29 mouse cellular contexts compared by ENCODE assay signal in genomic region chr10:13975861-13976260, GRCm38 (mm10). TPM values are rescaled to one million over a fixed set of nuclear protein-coding genes. Genes with fewer than 3 reads are reported as not detected.
DNase-seq lines count a peak whose midpoint lies in the region; ATAC-seq and TF ChIP-seq lines count a peak whose summit lies in the region.
"Had no signal": no experiment of that assay in that cellular context is flagged by ENCODE, and none has a peak within 500 bp of the region (broad histone marks: within the 10 kb centered on the region; RNA-seq: fewer than 3 reads in every experiment).

No protein-coding gene starts in this region.

- H3K4me2 ChIP-seq in heart, embryonic 12.5 days: peak overlapping the region; percentile 25; the same call in 1 of the 2 replicates
- peak overlapping the region; percentile 26 for H3K4me2 ChIP-seq in heart, embryonic 14.5 days (ENCODE audit: low read length)
- H3K4me2 ChIP-seq: embryonic facial prominence, embryonic 13.5 days; forebrain, embryonic 12.5 days; hindbrain, embryonic 15.5 days had no signal

- no peaks in the 10 kb centered on the region for H3K9me3 ChIP-seq in heart, embryonic 12.5 days (replicated peaks)
- H3K9me3 ChIP-seq in heart, embryonic 14.5 days (ENCODE audit: control insufficient read depth, low read length): no peaks in the 10 kb centered on the region
- H3K9me3 ChIP-seq: embryonic facial prominence, embryonic 13.5 days; forebrain, embryonic 12.5 days; hindbrain, embryonic 15.5 days had no signal

- no peaks in the 10 kb centered on the region for H3K27me3 ChIP-seq in heart, embryonic 12.5 days (replicated peaks)
- no peaks in the 10 kb centered on the region for H3K27me3 ChIP-seq in heart, embryonic 14.5 days (ENCODE audit: control insufficient read depth, insufficient read depth, low read length)
- H3K27me3 ChIP-seq in small intestine, adult 2 months (ENCODE audit: control insufficient read depth, insufficient read depth, low read length): no peaks in the 10 kb centered on the region
- H3K27me3 ChIP-seq: embryonic facial prominence, embryonic 13.5 days; forebrain, embryonic 12.5 days; hindbrain, embryonic 15.5 days; Patski had no signal

- no peak overlapping the region for H3K9ac ChIP-seq in heart, embryonic 12.5 days
- no peak overlapping the region for H3K9ac ChIP-seq in heart, embryonic 14.5 days (ENCODE audit: low read length)
- H3K9ac ChIP-seq: embryonic facial prominence, embryonic 13.5 days; forebrain, embryonic 12.5 days; hindbrain, embryonic 15.5 days; liver, embryonic 14.5 days had no signal

- no peaks in the 10 kb centered on the region for H3K36me3 ChIP-seq in heart, embryonic 12.5 days
- no peaks in the 10 kb centered on the region for H3K36me3 ChIP-seq in heart, embryonic 14.5 days (ENCODE audit: control insufficient read depth, insufficient read depth, low read length)
- no peaks in the 10 kb centered on the region for H3K36me3 ChIP-seq in small intestine, adult 2 months (ENCODE audit: control insufficient read depth, insufficient read depth, low read length)
- H3K36me3 ChIP-seq: embryonic facial prominence, embryonic 13.5 days; forebrain, embryonic 12.5 days; hindbrain, embryonic 15.5 days had no signal

- peak; percentile 89 for DNase-seq in heart, adult 11 months
- DNase-seq in heart, postnatal 25 days (ENCODE audit: low spot score): no peak
- no peak for DNase-seq in heart, postnatal 36 days
- DNase-seq in layer of hippocampus, adult 9-10 months (ENCODE audit: low spot score): no peak
- DNase-seq: adrenal gland, postnatal 14 days; cerebellum, adult 18-20 months; cerebellum, postnatal 10 days; gastrocnemius, postnatal 25 days; kidney, adult 2 months; layer of hippocampus, adult 9-11 months; liver; lung, adult 2 months; lung, postnatal 10 days; midbrain, embryonic 14.5 days; right cerebral cortex, postnatal 25 days; spleen, adult 18-20 months; thymus, postnatal 14 days had no signal

- intact Hi-C loops in heart, postnatal 25 days (cut with DNase I): no loop called here
- intact Hi-C loops in heart, postnatal 36 days (cut with DNase I): no loop called here

- H3K27ac ChIP-seq in heart, embryonic 12.5 days (ENCODE audit: poor library complexity, severe bottlenecking): peak overlapping the region; percentile 67
- H3K27ac ChIP-seq in heart, embryonic 14.5 days (replicated peaks in 1 of 2; ENCODE audit: control insufficient read depth in 1 of 2, insufficient read depth in 1 of 2, low read depth in 2 of 2, low read length in 2 of 2): peak overlapping the region; percentile 48 to 54; a peak in 3 of 4 replicates
- peak overlapping the region; percentile 17; the same call in 1 of the 2 replicates for H3K27ac ChIP-seq in small intestine, adult 2 months (ENCODE audit: insufficient read depth, low read depth, low read length)
- H3K27ac ChIP-seq: embryonic facial prominence, embryonic 13.5 days; forebrain, embryonic 12.5 days; hindbrain, embryonic 15.5 days; liver, embryonic 14.5 days had no signal

- WGBS in heart, embryonic 12.5 days: 62% methylated on average over 4 of the region's 4 CpGs
- 61% methylated on average over 4 of the region's 4 CpGs for WGBS in heart, embryonic 14.5 days
- 80% methylated on average over 4 of the region's 4 CpGs for WGBS in small intestine, adult 2 months

- no peak overlapping the region for H3K4me3 ChIP-seq in heart, embryonic 12.5 days
- H3K4me3 ChIP-seq in heart, embryonic 14.5 days (ENCODE audit: control insufficient read depth in 1 of 2, insufficient read depth in 1 of 2, low read depth in 1 of 2, low read length in 2 of 2): no peak overlapping the region
- H3K4me3 ChIP-seq in small intestine, adult 2 months (ENCODE audit: low read depth, low read length): no peak overlapping the region
- H3K4me3 ChIP-seq: embryonic facial prominence, embryonic 13.5 days; erythroblast, embryonic 14.5 days; forebrain, embryonic 12.5 days; hindbrain, embryonic 15.5 days had no signal

- ATAC-seq in heart, embryonic 12.5 days (ENCODE audit: insufficient number of reproducible peaks, low FRiP score): no peak
- no peak for ATAC-seq in heart, embryonic 14.5 days (ENCODE audit: insufficient number of reproducible peaks, insufficient read depth, low FRiP score, low read depth)
- ATAC-seq in monocyte, adult 5-6 weeks (replicated peaks; ENCODE audit: insufficient number of reproducible peaks, low FRiP score, low TSS enrichment, poor library complexity, severe bottlenecking): no peak
- ATAC-seq: inflammation-experienced regulatory T-cells, adult 6 months; Patski had no signal

- TF ChIP-seq POLR2A in small intestine, adult 2 months (IDR thresholded peaks at IDR 0.05; ENCODE audit: low read depth, low read length): no peak

- peaks cover 39% of the 10 kb centered on the region for H3K4me1 ChIP-seq in heart, embryonic 12.5 days (replicated peaks)
- peaks cover 8 to 48% of the 10 kb centered on the region in 2 experiments for H3K4me1 ChIP-seq in heart, embryonic 14.5 days (ENCODE audit: control insufficient read depth in 2 of 2, insufficient read depth in 2 of 2, low read length in 2 of 2)
- H3K4me1 ChIP-seq in small intestine, adult 2 months (ENCODE audit: control insufficient read depth, insufficient read depth, insufficient read length, low read length): peaks cover 7% of the 10 kb centered on the region; the same call in 1 of the 2 replicates
- H3K4me1 ChIP-seq: forebrain, embryonic 12.5 days had no signal

- no peak for TF ChIP-seq CTCF in small intestine, adult 2 months (IDR thresholded peaks at IDR 0.05; ENCODE audit: extremely low read depth, insufficient read length, insufficient replicate concordance, low read depth, low read length)

RNA-seq across cellular contexts. Expression of gene Hivep2, which starts 10.0 kb away (rescaled TPM):
- total RNA-seq in heart, postnatal 25 days (2021): 10 to 100 TPM; 17.8 to 28.8 TPM
- 5.3 and 5.8 TPM in 2 replicates for polyA plus RNA-seq in heart, embryonic 12.5 days (2016; fragmentation: Nextera tagmentation; extraction: Ambion mirVana)
- total RNA-seq in heart, postnatal 36 days (2021): 10 to 100 TPM; 23.5 to 25.2 TPM
- 6.8 and 9.9 TPM in 2 replicates for polyA plus RNA-seq in heart, embryonic 14.5 days (2014; fragmentation: Nextera tagmentation; extraction: Ambion mirVana)
- 2.0 and 4.2 TPM in 2 replicates for polyA plus RNA-seq in small intestine, adult 2 months (2012; rRNA removed)
- total RNA-seq in monocyte, adult 5-6 weeks (2017): 19.2 to 42.6 TPM (median 26.5 TPM) in 3 replicates
- total RNA-seq: MEL had no signal
- polyA plus RNA-seq: erythroblast, embryonic 14.5 days had no signal

Comparison
In these comparisons a context has a peak if more than half of its experiments do, and no peak if none do; other contexts are left out.
1. H3K27ac ChIP-seq: peak in every context shown above with its lines; median percentile 67 in heart, embryonic 12.5 days; 51 in heart, embryonic 14.5 days; 17 in small intestine, adult 2 months.